Mouse (Mus musculus): ENCODE measurements around the gene Tnni2. TPM values are rescaled to one million over a fixed set of nuclear protein-coding genes. Genes with fewer than 3 reads are reported as not detected.

Tnni2 gene
- total RNA-seq, 2 experiments from 2014 or later, result not detected

GRCm38 (mm10) chr7:142456806-142457205, 15.2 kb downstream of the Tnni2 start:
- TF ChIP-seq CTCF (conservative IDR thresholded peaks at IDR 0.05), result no peak
- Histone ChIP-seq H3K4me3 (no peak overlapping the region), H3K27ac (no peak overlapping the region; the same call in 1 of the 2 replicates)
- no peak for DNase-seq (ENCODE audit: low spot score in 2 of 2)

GRCm38 (mm10) chr7:142457227-142457811, 15.7 kb downstream of the Tnni2 start:
- TF ChIP-seq CTCF (conservative IDR thresholded peaks at IDR 0.05), result peak; percentile 53
- peak; percentile 25 to 46 for DNase-seq (ENCODE audit: low spot score in 2 of 2)
- peak overlapping the region; percentile 77 for H3K27ac ChIP-seq
- no peak overlapping the region for H3K4me3 ChIP-seq

GRCm38 (mm10) chr7:142458026-142458425, 16.4 kb downstream of the Tnni2 start:
- no peak for DNase-seq (ENCODE audit: low spot score in 2 of 2)
- TF ChIP-seq CTCF (conservative IDR thresholded peaks at IDR 0.05), result no peak
- Histone ChIP-seq H3K4me3 (no peak overlapping the region), H3K27ac (no peak overlapping the region)

- TF ChIP-seq CTCF (conservative IDR thresholded peaks at IDR 0.05), result no peak
- H3K27ac ChIP-seq, result no peak overlapping the region
- H3K4me3 ChIP-seq, result no peak overlapping the region
- DNase-seq (ENCODE audit: low spot score in 2 of 2), result no peak
These were observed 17.2 kb downstream of the Tnni2 start for GRCm38 (mm10) chr7:142458676-142459298.

GRCm38 (mm10) chr7:142459299-142459691, 17.7 kb downstream of the Tnni2 start:
- H3K27ac ChIP-seq, result no peak overlapping the region
- DNase-seq (ENCODE audit: low spot score in 2 of 2), result no peak
- no peak for TF ChIP-seq CTCF (conservative IDR thresholded peaks at IDR 0.05)
- no peak overlapping the region for H3K4me3 ChIP-seq

- TF ChIP-seq CTCF (conservative IDR thresholded peaks at IDR 0.05), result no peak
- H3K27ac ChIP-seq, result no peak within 1 kb of the TSS
- no peak for DNase-seq (ENCODE audit: low spot score in 2 of 2)
These were observed 19.0 kb downstream of the Tnni2 start, which contains the start of gene Lsp1 for GRCm38 (mm10) chr7:142460636-142461077. Lsp1 (plus strand) TSS chr7:142460809.

GRCm38 (mm10) chr7:142461446-142461845, 19.8 kb downstream of the Tnni2 start:
- TF ChIP-seq CTCF (conservative IDR thresholded peaks at IDR 0.05), result no peak
- no peak for DNase-seq (ENCODE audit: low spot score in 2 of 2)
- H3K4me3 ChIP-seq, result no peak overlapping the region
- no peak overlapping the region for H3K27ac ChIP-seq

More at GRCm38 (mm10) chr7:142460636-142461077, 19.0 kb downstream of the Tnni2 start, which contains the start of gene Lsp1:
- no peak within 1 kb of the TSS for H3K4me3 ChIP-seq

- DNase-seq (ENCODE audit: low spot score in 2 of 2), result no peak
- no peak overlapping the region for H3K4me3 ChIP-seq
- TF ChIP-seq CTCF (conservative IDR thresholded peaks at IDR 0.05), result no peak
- no peak overlapping the region for H3K27ac ChIP-seq
These were observed 20.6 kb downstream of the Tnni2 start for GRCm38 (mm10) chr7:142462190-142462589.

GRCm38 (mm10) chr7:142462594-142463078, 21.0 kb downstream of the Tnni2 start:
- DNase-seq (ENCODE audit: low spot score in 2 of 2), result no peak
- H3K4me3 ChIP-seq, result no peak overlapping the region
- H3K27ac ChIP-seq, result no peak overlapping the region
- no peak for TF ChIP-seq CTCF (conservative IDR thresholded peaks at IDR 0.05)

- H3K4me3 ChIP-seq, result no peak overlapping the region
- TF ChIP-seq CTCF (conservative IDR thresholded peaks at IDR 0.05), result no peak
- H3K27ac ChIP-seq, result no peak overlapping the region
- DNase-seq (ENCODE audit: low spot score in 2 of 2), result no peak
These were observed 28.6 kb downstream of the Tnni2 start for GRCm38 (mm10) chr7:142470171-142470691.

GRCm38 (mm10) chr7:142470808-142471413, 29.3 kb downstream of the Tnni2 start:
- Histone ChIP-seq H3K4me3 (no peak overlapping the region), H3K27ac (no peak overlapping the region)
- DNase-seq (ENCODE audit: low spot score in 2 of 2), result no peak
- TF ChIP-seq CTCF (conservative IDR thresholded peaks at IDR 0.05), result no peak

GRCm38 (mm10) chr7:142471414-142471861, 29.8 kb downstream of the Tnni2 start:
- H3K27ac ChIP-seq, result no peak overlapping the region
- no peak for TF ChIP-seq CTCF (conservative IDR thresholded peaks at IDR 0.05)
- DNase-seq (ENCODE audit: low spot score in 2 of 2), result no peak
- H3K4me3 ChIP-seq, result no peak overlapping the region
